Mouse (Mus musculus) heart, embryonic 12.5 days (tissue): ENCODE results near the gene Ccne1. TPM values are rescaled to one million over a fixed set of nuclear protein-coding genes. Genes with fewer than 3 reads are reported as not detected.
A peak's percentile ranks its signal among the peaks of the same experiment; 100 is the strongest.

ENCODE experiments used
- ATAC-seq: fragments of 200-750 bp; cut with Nextera tagmentation; 2 replicates; pipeline ENCODE4 v1.8.0; 2017; ENCODE audit warnings: moderate TSS enrichment, moderate library complexity; ENCODE audit not compliant: insufficient number of reproducible peaks, low FRiP score
- H3K27ac ChIP-seq: fragments of 300-500 bp; sonication (generic); 2 replicates; pipeline ENCODE4 v1.5.1; 2016; ENCODE audit warnings: mild to moderate bottlenecking, moderate library complexity; ENCODE audit not compliant: poor library complexity, severe bottlenecking
- H3K27me3 ChIP-seq: fragments of 300-500 bp; sonication (generic); replicated peaks from 2 replicates; pipeline ENCODE4 v1.6.1; 2016; ENCODE audit warnings: mild to moderate bottlenecking, moderate library complexity
- H3K36me3 ChIP-seq: fragments of 300-500 bp; sonication (generic); 2 replicates; pipeline ENCODE4 v1.6.1; 2016; ENCODE audit warnings: mild to moderate bottlenecking, moderate library complexity
- H3K4me1 ChIP-seq: fragments of 300-500 bp; sonication (generic); replicated peaks from 2 replicates; pipeline ENCODE4 v1.6.1; 2016; ENCODE audit warnings: mild to moderate bottlenecking
- H3K4me2 ChIP-seq: fragments of 300-500 bp; sonication (generic); 2 replicates; pipeline ENCODE4 v1.6.1; 2016; ENCODE audit warnings: mild to moderate bottlenecking, moderate library complexity
- H3K4me3 ChIP-seq: fragments of 300-500 bp; sonication (generic); 2 replicates; pipeline ENCODE4 v1.5.1; 2016; ENCODE audit warnings: mild to moderate bottlenecking
- H3K9ac ChIP-seq: fragments of 300-500 bp; sonication (generic); 2 replicates; pipeline ENCODE4 v1.6.1; 2016; ENCODE audit warnings: mild to moderate bottlenecking, moderate library complexity
- H3K9me3 ChIP-seq: fragments of 300-500 bp; sonication (generic); replicated peaks from 2 replicates; pipeline ENCODE4 v1.6.1; 2016; ENCODE audit warnings: mild to moderate bottlenecking, moderate library complexity
- WGBS: fragments of 180-500 bp; shearing (Covaris S2); methylation state at CpG from one replicate; pipeline ENCODE4 v1.1.7; 2016; 5-methylcytosine and 5-hydroxymethylcytosine counted together
- polyA plus RNA-seq: library from polyadenylated mRNA; unstranded; fragments of >200 nt; fragmentation: Nextera tagmentation; extraction: Ambion mirVana; gene quantifications from 2 replicates; pipeline ENCODE4 v1.2.1, GENCODE M21; 2016

The Ccne1 gene
- 47.9 and 48.1 TPM in 2 replicates for polyA plus RNA-seq

- Histone ChIP-seq H3K27ac (peak within 1 kb of the TSS; percentile 55), H3K27me3 (no peaks in the 10 kb centered on the region), H3K9ac (peak within 1 kb of the TSS; percentile 90), H3K4me1 (peaks cover 28% of the 10 kb centered on the region), H3K4me3 (peak within 1 kb of the TSS; percentile 88), H3K9me3 (no peaks in the 10 kb centered on the region), H3K4me2 (peak within 1 kb of the TSS; percentile 98), H3K36me3 (peaks cover 13% of the 10 kb centered on the region)
- peak; percentile 94 for ATAC-seq
- WGBS, result under 1% methylated on average over 76 of the region's 102 CpGs
Measured at GRCm38 (mm10) chr7:38107371-38108259, at the start of gene Ccne1. TSS of gene Ccne1 (minus strand) at chr7:38107534.

GRCm38 (mm10) chr7:38155829-38156228, 48.5 kb upstream of the Ccne1 start:
- no peak overlapping the region for H3K27ac ChIP-seq
- H3K9me3 ChIP-seq, result no peaks in the 10 kb centered on the region
- H3K9ac ChIP-seq, result no peak overlapping the region
- H3K27me3 ChIP-seq, result no peaks in the 10 kb centered on the region
- H3K4me1 ChIP-seq, result no peaks in the 10 kb centered on the region
- no peak for ATAC-seq
- H3K4me3 ChIP-seq, result no peak overlapping the region
- no peaks in the 10 kb centered on the region for H3K36me3 ChIP-seq
- no peak overlapping the region for H3K4me2 ChIP-seq
- WGBS, result 69% methylated on average over 5 of the region's 5 CpGs

GRCm38 (mm10) chr7:38152571-38152970, 45.2 kb upstream of the Ccne1 start:
- Histone ChIP-seq H3K9me3 (peaks cover 1% of the 10 kb centered on the region; the same call in 1 of the 2 replicates), H3K27ac (no peak overlapping the region), H3K9ac (no peak overlapping the region), H3K36me3 (no peaks in the 10 kb centered on the region), H3K4me3 (no peak overlapping the region), H3K4me1 (no peaks in the 10 kb centered on the region), H3K27me3 (no peaks in the 10 kb centered on the region), H3K4me2 (no peak overlapping the region)
- 70% methylated on average over 3 of the region's 3 CpGs for WGBS
- ATAC-seq, result no peak

- H3K4me3 ChIP-seq, result no peak overlapping the region
- ATAC-seq, result no peak
- 52% methylated on average over 14 of the region's 14 CpGs for WGBS
- no peak overlapping the region for H3K9ac ChIP-seq
- H3K4me2 ChIP-seq, result no peak overlapping the region
- no peaks in the 10 kb centered on the region for H3K4me1 ChIP-seq
- H3K36me3 ChIP-seq, result no peaks in the 10 kb centered on the region
- no peak overlapping the region for H3K27ac ChIP-seq
- peaks cover 5% of the 10 kb centered on the region; the same call in 1 of the 2 replicates for H3K9me3 ChIP-seq
- H3K27me3 ChIP-seq, result no peaks in the 10 kb centered on the region
Measured at GRCm38 (mm10) chr7:38151706-38152312, 44.5 kb upstream of the Ccne1 start.

- no peaks in the 10 kb centered on the region for H3K27me3 ChIP-seq
- WGBS, result 78% methylated on average over 6 of the region's 6 CpGs
- H3K4me1 ChIP-seq, result no peaks in the 10 kb centered on the region
- H3K4me2 ChIP-seq, result no peak overlapping the region
- H3K4me3 ChIP-seq, result no peak overlapping the region
- H3K36me3 ChIP-seq, result no peaks in the 10 kb centered on the region
- ATAC-seq, result no peak
- H3K9me3 ChIP-seq, result peaks cover 5% of the 10 kb centered on the region; the same call in 1 of the 2 replicates
- H3K9ac ChIP-seq, result no peak overlapping the region
- H3K27ac ChIP-seq, result no peak overlapping the region
Measured at GRCm38 (mm10) chr7:38147477-38147876, 40.1 kb upstream of the Ccne1 start.

- H3K9ac ChIP-seq, result no peak overlapping the region
- H3K27ac ChIP-seq, result no peak overlapping the region
- no peak overlapping the region for H3K4me2 ChIP-seq
- WGBS, result 60% methylated on average over 13 of the region's 13 CpGs
- no peak overlapping the region for H3K4me3 ChIP-seq
- H3K9me3 ChIP-seq, result no peaks in the 10 kb centered on the region
- no peaks in the 10 kb centered on the region for H3K36me3 ChIP-seq
- no peak for ATAC-seq
- H3K27me3 ChIP-seq, result no peaks in the 10 kb centered on the region
- H3K4me1 ChIP-seq, result no peaks in the 10 kb centered on the region; the same call in 1 of the 2 replicates
Measured at GRCm38 (mm10) chr7:38141747-38142545, 34.6 kb upstream of the Ccne1 start.

GRCm38 (mm10) chr7:38140324-38140723, 33.0 kb upstream of the Ccne1 start:
- WGBS, result 34% methylated on average over 9 of the region's 9 CpGs
- Histone ChIP-seq H3K27ac (no peak overlapping the region), H3K36me3 (no peaks in the 10 kb centered on the region), H3K4me1 (no peaks in the 10 kb centered on the region; the same call in 1 of the 2 replicates), H3K4me3 (no peak overlapping the region), H3K9ac (no peak overlapping the region), H3K9me3 (no peaks in the 10 kb centered on the region), H3K27me3 (no peaks in the 10 kb centered on the region), H3K4me2 (no peak overlapping the region)
- no peak for ATAC-seq

GRCm38 (mm10) chr7:38134471-38134870, 27.1 kb upstream of the Ccne1 start:
- Histone ChIP-seq H3K27ac (no peak overlapping the region), H3K4me1 (no peaks in the 10 kb centered on the region), H3K4me3 (no peak overlapping the region), H3K4me2 (no peak overlapping the region), H3K27me3 (no peaks in the 10 kb centered on the region), H3K9ac (no peak overlapping the region), H3K36me3 (no peaks in the 10 kb centered on the region), H3K9me3 (no peaks in the 10 kb centered on the region)
- no peak for ATAC-seq
- WGBS, result 84% methylated on average over 5 of the region's 5 CpGs

- Histone ChIP-seq H3K27ac (no peak overlapping the region), H3K36me3 (no peaks in the 10 kb centered on the region), H3K4me1 (0 out of 2 replicates have a peak, but pooled peaks cover 3% of the 10 kb centered on the region), H3K4me3 (no peak overlapping the region), H3K27me3 (no peaks in the 10 kb centered on the region), H3K4me2 (no peak overlapping the region), H3K9ac (no peak overlapping the region), H3K9me3 (no peaks in the 10 kb centered on the region)
- no peak for ATAC-seq
- WGBS, result 40% methylated on average over 5 of the region's 5 CpGs
Measured at GRCm38 (mm10) chr7:38131186-38131585, 23.9 kb upstream of the Ccne1 start.

- Histone ChIP-seq H3K27me3 (no peaks in the 10 kb centered on the region), H3K9ac (no peak overlapping the region), H3K27ac (no peak overlapping the region), H3K4me1 (peaks cover 3% of the 10 kb centered on the region; the same call in 1 of the 2 replicates), H3K9me3 (no peaks in the 10 kb centered on the region), H3K4me3 (no peak overlapping the region), H3K36me3 (no peaks in the 10 kb centered on the region), H3K4me2 (no peak overlapping the region)
- 79% methylated on average over 26 of the region's 26 CpGs for WGBS
- ATAC-seq, result no peak
Measured at GRCm38 (mm10) chr7:38129986-38130729, 22.8 kb upstream of the Ccne1 start.
